Mouse (Mus musculus) intestine, embryonic 16.5 days (tissue): ENCODE results near the gene Arv1. TPM values are rescaled to one million over a fixed set of nuclear protein-coding genes. Genes with fewer than 3 reads are reported as not detected.

Source experiments
- ATAC-seq: fragments of 200-750 bp; cut with Nextera tagmentation; 2 replicates; pipeline ENCODE4 v1.8.0; 2017; ENCODE audit warnings: moderate TSS enrichment, moderate library complexity
- H3K27ac ChIP-seq: fragments of 300-500 bp; sonication (generic); 2 replicates; pipeline ENCODE4 v1.5.1; 2014; ENCODE audit warnings: mild to moderate bottlenecking, low read length
- H3K27me3 ChIP-seq: fragments of 300-500 bp; sonication (generic); replicated peaks from 2 replicates; pipeline ENCODE4 v1.6.1; 2014; ENCODE audit warnings: low read length, control low read depth, mixed read lengths; ENCODE audit not compliant: control insufficient read depth, insufficient read depth
- H3K36me3 ChIP-seq: fragments of 300-500 bp; sonication (generic); 2 replicates; pipeline ENCODE4 v1.6.1; 2014; ENCODE audit warnings: low read length, control low read depth; ENCODE audit not compliant: control insufficient read depth, insufficient read depth
- H3K4me1 ChIP-seq: fragments of 300-500 bp; sonication (generic); 2 replicates; pipeline ENCODE4 v1.6.1; 2014; ENCODE audit warnings: low read length, control low read depth, mixed read lengths; ENCODE audit not compliant: control insufficient read depth, insufficient read depth
- H3K4me2 ChIP-seq: fragments of 300-500 bp; sonication (generic); 2 replicates; pipeline ENCODE4 v1.6.1; 2014; ENCODE audit warnings: low read depth, low read length, control low read depth
- H3K4me3 ChIP-seq: fragments of 300-500 bp; sonication (generic); 2 replicates; pipeline ENCODE4 v1.5.1; 2014; ENCODE audit warnings: mild to moderate bottlenecking, low read length
- H3K9ac ChIP-seq: fragments of 300-500 bp; sonication (generic); 2 replicates; pipeline ENCODE4 v1.6.1; 2014; ENCODE audit warnings: low read depth, low read length
- H3K9me3 ChIP-seq: fragments of 300-500 bp; sonication (generic); 2 replicates; pipeline ENCODE4 v1.6.1; 2016; ENCODE audit warnings: low read length, control low read depth; ENCODE audit not compliant: control insufficient read depth
- WGBS: fragments of 180-500 bp; shearing (Covaris S2); extraction: QIAGEN DNeasy Blood & Tissue Kit; methylation state at CpG from one replicate; pipeline ENCODE4 v1.1.7; 2014; 5-methylcytosine and 5-hydroxymethylcytosine counted together
- polyA plus RNA-seq: library from polyadenylated mRNA; unstranded; fragments of >200 nt; fragmentation: Nextera tagmentation; extraction: Ambion mirVana; gene quantifications from 2 replicates; pipeline ENCODE4 v1.2.1, GENCODE M21; 2015

Arv1 gene
- polyA plus RNA-seq, 1 experiment from 2014 or later: 17.1 TPM

DNA sequence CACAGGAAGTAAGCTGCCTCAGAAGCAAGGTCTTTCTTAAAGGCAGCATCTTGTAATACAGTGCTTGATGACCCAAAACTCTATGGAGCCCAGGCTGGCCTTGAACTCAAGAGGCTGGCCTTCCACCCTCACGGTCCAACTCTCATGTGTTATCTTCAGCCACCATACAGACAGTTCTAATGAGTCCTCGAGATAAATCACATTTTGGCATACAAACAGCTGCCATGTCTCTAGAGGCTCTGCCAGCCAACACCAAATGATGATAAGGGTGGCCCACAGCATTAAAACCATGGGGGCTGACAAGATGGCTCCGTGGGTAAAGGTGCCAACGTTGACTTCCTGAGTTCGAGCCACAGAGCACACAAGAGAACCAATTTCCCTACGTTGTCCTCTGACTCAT lies 8.7 kb upstream of the Arv1 start:
- Histone ChIP-seq H3K27ac (no peak overlapping the region), H3K36me3 (peaks cover 10% of the 10 kb centered on the region; the same call in 1 of the 2 replicates), H3K4me2 (no peak overlapping the region), H3K9me3 (no peaks in the 10 kb centered on the region), H3K9ac (no peak overlapping the region), H3K4me3 (no peak overlapping the region), H3K4me1 (no peaks in the 10 kb centered on the region), H3K27me3 (no peaks in the 10 kb centered on the region)
- 90% methylated on average over 6 of the region's 6 CpGs for WGBS
- ATAC-seq: no peak

DNA sequence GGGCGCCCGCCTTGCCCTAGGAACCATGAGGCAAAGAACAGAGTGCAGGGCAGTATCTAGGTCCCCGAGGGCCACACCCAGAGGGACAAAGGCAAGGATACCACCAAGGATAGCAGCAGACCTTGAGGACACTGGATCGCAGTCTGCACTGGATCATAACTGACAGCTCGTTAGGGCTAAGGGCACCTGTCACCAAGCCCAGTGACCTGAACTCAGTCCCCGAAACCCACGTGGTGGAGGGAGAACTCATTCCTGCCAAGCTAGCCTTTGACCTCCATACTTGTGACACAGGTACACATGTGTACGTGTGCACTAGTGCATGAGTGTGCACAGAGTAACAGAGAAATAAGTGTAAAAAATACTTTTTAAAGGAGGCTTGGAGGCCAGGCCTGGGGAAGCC lies 6.2 kb upstream of the Arv1 start:
- ATAC-seq: peak; percentile 57; the same call in 1 of the 2 replicates
- H3K4me3 ChIP-seq: no peak overlapping the region
- H3K4me1 ChIP-seq: peaks cover 3% of the 10 kb centered on the region
- no peak overlapping the region for H3K9ac ChIP-seq
- H3K36me3 ChIP-seq: peaks cover 8% of the 10 kb centered on the region; the same call in 1 of the 2 replicates
- 81% methylated on average over 8 of the region's 8 CpGs for WGBS
- H3K9me3 ChIP-seq: no peaks in the 10 kb centered on the region
- no peaks in the 10 kb centered on the region for H3K27me3 ChIP-seq
- no peak overlapping the region for H3K4me2 ChIP-seq
- no peak overlapping the region for H3K27ac ChIP-seq

DNA sequence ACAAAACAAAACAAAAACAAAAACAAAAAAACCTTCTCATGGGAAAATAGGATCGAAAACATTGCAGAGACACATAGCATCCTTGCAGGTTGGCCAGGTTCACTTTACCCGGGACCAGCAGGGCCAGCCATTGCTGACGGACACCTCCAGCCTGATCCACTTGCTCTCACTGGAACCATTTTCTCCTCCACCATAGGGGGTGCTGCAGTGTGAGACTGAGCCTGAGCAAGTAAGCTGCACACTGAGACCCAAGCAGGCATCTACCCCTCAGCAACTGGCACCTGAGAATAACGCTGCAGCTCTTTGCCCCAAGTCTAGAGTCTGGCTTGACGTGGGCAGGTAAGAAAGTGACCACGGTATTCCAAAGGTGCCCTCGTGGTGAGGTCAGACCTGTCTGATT lies 1.8 kb upstream of the Arv1 start:
- Histone ChIP-seq H3K4me2 (no peak overlapping the region), H3K9me3 (no peaks in the 10 kb centered on the region), H3K36me3 (no peaks in the 10 kb centered on the region), H3K4me1 (peaks cover 17% of the 10 kb centered on the region), H3K27ac (no peak overlapping the region), H3K4me3 (no peak overlapping the region), H3K27me3 (no peaks in the 10 kb centered on the region), H3K9ac (no peak overlapping the region)
- ATAC-seq: no peak
- 79% methylated on average over 7 of the region's 7 CpGs for WGBS

DNA sequence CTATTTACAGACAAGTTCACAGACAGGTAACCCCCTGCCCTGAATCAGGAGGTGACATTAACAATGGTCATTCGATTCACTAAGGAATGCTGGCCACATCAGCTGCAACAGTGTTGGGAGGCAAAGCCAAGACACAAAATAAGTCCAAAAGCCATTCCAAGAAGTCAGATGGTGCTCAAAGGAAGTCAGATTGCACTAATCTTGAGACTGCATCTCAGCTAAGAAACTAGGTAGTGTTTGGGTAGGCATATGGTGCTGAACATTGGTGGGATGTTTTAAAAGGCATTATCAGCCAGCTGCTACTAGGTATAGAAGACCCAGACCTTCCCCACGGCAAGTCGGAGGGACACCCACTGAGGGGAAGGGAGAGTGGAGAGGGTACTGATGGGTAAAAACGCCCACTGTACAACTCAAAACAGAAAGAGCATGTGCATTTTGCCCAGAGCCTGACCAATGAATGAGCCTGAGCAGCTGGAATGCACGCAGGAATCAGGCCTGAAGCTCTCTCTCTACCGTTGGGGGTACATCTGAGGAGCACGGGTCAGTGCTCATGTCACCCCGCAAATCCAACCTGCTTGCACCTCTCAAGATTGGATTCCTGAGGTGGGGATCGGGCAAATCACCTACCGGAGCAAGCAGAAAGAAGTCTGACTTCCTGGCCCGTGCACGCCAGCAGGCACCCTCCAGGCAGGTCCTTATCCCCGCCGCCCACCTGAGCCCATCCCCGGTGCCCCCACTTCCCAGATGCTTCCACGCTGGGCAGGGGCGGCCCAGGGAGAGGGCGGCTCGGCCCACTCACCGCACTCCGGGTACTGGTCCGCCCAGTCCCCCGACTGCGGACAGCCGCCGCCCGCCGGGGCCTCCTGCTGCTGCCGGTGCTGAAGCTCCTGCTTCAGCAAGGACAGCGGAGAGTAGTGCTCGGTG lies 739 bp upstream of the Arv1 start:
- Histone ChIP-seq H3K27ac (no peak overlapping the region; the same call in 1 of the 2 replicates), H3K4me2 (peak overlapping the region; percentile 92), H3K4me1 (peaks cover 17% of the 10 kb centered on the region), H3K4me3 (peak overlapping the region; percentile 93), H3K9ac (peak overlapping the region; percentile 90), H3K27me3 (no peaks in the 10 kb centered on the region), H3K9me3 (no peaks in the 10 kb centered on the region), H3K36me3 (no peaks in the 10 kb centered on the region)
- ATAC-seq: peak; percentile 60
- WGBS: 2% methylated on average over 31 of the region's 31 CpGs

DNA sequence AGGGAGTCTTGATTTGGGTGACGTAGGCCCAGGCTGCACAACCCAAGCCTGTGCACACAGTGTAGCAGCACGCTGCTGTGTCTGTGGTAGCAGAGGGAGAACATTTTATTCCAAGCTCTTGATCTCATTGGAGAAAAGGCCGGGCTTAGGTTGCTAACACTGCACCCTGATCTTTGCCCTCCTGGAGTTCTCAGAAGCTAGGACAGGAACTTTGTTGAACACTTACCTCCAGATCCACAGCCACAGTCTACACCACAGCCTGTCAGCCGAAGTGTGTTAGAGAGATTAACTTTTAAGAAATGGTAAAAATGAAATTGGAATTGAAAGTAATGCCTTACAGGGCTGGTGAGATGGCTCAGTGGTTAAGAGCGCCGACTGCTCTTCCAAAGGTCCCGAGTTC lies 2.4 kb downstream of the Arv1 start:
- Histone ChIP-seq H3K27ac (no peak overlapping the region), H3K9me3 (no peaks in the 10 kb centered on the region), H3K4me1 (peaks cover 17% of the 10 kb centered on the region), H3K4me3 (no peak overlapping the region), H3K36me3 (no peaks in the 10 kb centered on the region), H3K4me2 (no peak overlapping the region), H3K27me3 (no peaks in the 10 kb centered on the region), H3K9ac (no peak overlapping the region)
- WGBS: 92% methylated on average over 7 of the region's 7 CpGs
- ATAC-seq: no peak

DNA sequence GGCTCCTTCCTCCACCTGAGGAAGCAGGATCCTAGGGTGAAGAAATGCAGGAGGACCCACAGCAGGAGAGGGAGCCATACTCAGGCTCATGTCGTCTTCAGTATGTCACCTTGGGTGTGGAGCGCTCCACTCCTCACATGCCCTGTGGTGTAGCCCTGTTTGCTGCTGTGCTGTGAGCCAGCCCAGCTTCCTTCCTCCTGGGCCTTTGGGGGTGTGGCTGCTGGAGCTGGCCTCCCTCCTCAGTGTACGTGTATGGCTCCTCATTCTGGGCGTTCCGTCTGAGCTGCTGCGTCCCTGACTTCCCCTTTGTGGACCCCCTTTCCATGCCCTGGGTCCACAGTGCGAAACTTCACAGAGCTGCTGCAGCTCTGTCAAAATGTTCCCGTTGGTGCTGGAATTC lies 10.9 kb downstream of the Arv1 start:
- WGBS: 90% methylated on average over 8 of the region's 8 CpGs
- Histone ChIP-seq H3K36me3 (peaks cover 22% of the 10 kb centered on the region), H3K4me1 (no peaks in the 10 kb centered on the region)

DNA sequence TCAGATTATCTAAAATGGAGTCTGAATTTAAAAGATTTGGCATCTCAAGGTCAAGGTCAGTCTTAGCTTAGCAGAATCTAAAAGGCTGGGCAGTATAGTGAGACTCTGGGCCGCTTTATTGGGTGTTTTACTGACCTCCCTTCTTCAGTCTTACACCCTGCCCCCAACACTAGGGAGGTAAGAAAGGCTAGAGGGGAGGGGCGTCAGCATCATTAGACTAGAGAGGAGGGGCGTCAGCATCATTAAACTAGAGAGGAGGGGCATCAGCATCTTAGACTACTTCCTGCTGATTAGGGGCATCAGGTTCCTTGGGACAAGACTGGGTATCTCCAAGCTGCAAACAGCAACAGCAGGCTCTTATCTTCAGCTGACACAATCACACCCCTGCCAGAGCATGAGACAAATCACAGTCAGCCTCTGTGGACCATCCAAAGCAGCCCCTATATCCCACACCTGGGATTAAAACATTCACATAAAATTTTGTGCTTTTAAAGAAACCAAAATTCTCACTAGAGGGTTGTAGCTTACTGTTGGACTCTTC lies 13.5 kb downstream of the Arv1 start:
- 61% methylated on average over 3 of the region's 3 CpGs for WGBS
- no peak overlapping the region for H3K4me2 ChIP-seq
- no peaks in the 10 kb centered on the region for H3K27me3 ChIP-seq
- ATAC-seq: no peak
- no peak overlapping the region for H3K4me3 ChIP-seq
- H3K36me3 ChIP-seq: peaks cover 18% of the 10 kb centered on the region
- no peaks in the 10 kb centered on the region for H3K9me3 ChIP-seq
- no peak overlapping the region for H3K9ac ChIP-seq
- no peaks in the 10 kb centered on the region for H3K4me1 ChIP-seq
- H3K27ac ChIP-seq: no peak overlapping the region

More for the DNA sequence above, 10.9 kb downstream of the Arv1 start:
- H3K4me2 ChIP-seq: no peak overlapping the region
- H3K9me3 ChIP-seq: no peaks in the 10 kb centered on the region
- H3K27ac ChIP-seq: no peak overlapping the region
- H3K4me3 ChIP-seq: no peak overlapping the region
- no peak for ATAC-seq
- no peak overlapping the region for H3K9ac ChIP-seq
- no peaks in the 10 kb centered on the region for H3K27me3 ChIP-seq

DNA sequence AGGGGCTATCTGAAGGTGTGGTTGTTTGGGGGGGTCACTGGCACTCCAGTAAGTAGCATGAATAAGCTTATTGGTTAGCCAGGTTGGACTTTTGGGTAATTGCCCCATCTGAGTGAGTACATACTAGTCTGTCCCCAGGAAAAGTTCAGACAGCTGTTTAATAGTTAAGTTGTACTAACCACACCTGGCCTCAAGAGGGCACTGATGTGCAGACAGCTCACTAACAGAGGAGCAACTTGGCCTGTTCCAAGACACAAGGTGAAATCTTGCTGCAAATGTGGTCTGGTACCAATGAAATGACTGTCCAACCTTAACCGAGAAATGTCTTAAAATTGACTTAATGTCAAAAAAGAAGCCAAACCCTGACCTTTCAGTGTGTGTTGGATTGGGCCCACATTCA lies 17.3 kb downstream of the Arv1 start:
- Histone ChIP-seq H3K4me1 (no peaks in the 10 kb centered on the region), H3K9me3 (no peaks in the 10 kb centered on the region), H3K9ac (no peak overlapping the region), H3K4me2 (no peak overlapping the region), H3K4me3 (no peak overlapping the region), H3K36me3 (peaks cover 8% of the 10 kb centered on the region; the same call in 1 of the 2 replicates), H3K27ac (no peak overlapping the region), H3K27me3 (no peaks in the 10 kb centered on the region)
- WGBS: 68% methylated on average over 1 of the region's 1 CpGs
- ATAC-seq: no peak

DNA sequence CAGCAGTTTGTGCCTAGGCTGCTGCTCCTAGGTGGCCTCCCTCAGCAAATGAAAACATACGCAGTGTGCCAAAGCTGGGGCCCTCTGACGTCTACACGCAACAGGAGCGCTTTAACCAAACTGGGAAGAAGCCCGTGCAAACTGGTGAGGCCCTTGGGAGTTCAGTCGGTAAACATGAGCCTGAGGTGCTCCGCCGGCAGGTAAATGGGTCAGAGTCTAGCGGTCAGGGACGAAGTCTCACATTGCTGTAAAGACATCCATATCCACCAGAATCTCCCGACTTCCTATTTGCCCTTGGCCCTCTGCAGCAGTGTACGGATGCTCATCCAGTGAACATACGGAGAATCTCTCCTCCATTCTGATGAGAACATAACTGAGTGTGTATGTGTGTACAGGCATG lies 24.7 kb downstream of the Arv1 start:
- peaks cover 11% of the 10 kb centered on the region for H3K4me1 ChIP-seq
- peaks cover 13% of the 10 kb centered on the region for H3K27me3 ChIP-seq
- 56% methylated on average over 13 of the region's 13 CpGs for WGBS
- H3K36me3 ChIP-seq: no peaks in the 10 kb centered on the region
- no peaks in the 10 kb centered on the region for H3K9me3 ChIP-seq
- no peak overlapping the region for H3K27ac ChIP-seq
- H3K4me2 ChIP-seq: no peak overlapping the region
- H3K4me3 ChIP-seq: no peak overlapping the region
- ATAC-seq: peak; percentile 21; the same call in 1 of the 2 replicates
- no peak overlapping the region for H3K9ac ChIP-seq
